Mouse (Mus musculus) cerebellum, postnatal 36 days (tissue): Measurements from ENCODE around the gene Vmn2r17.

Source experiments
- DNase-seq, 2 experiments: peaks; one replicate each; pipeline ENCODE4 v3.0.0; 2021 to 2022; ENCODE audit warnings: mixed read lengths in 2 of 2

The Vmn2r17 gene

GRCm38 (mm10) chr5:109419388-109419787, at the start of gene Vmn2r17:
Gene Vmn2r17 (plus strand): TSS chr5:109419688.
- DNase-seq = no peak

DNA sequence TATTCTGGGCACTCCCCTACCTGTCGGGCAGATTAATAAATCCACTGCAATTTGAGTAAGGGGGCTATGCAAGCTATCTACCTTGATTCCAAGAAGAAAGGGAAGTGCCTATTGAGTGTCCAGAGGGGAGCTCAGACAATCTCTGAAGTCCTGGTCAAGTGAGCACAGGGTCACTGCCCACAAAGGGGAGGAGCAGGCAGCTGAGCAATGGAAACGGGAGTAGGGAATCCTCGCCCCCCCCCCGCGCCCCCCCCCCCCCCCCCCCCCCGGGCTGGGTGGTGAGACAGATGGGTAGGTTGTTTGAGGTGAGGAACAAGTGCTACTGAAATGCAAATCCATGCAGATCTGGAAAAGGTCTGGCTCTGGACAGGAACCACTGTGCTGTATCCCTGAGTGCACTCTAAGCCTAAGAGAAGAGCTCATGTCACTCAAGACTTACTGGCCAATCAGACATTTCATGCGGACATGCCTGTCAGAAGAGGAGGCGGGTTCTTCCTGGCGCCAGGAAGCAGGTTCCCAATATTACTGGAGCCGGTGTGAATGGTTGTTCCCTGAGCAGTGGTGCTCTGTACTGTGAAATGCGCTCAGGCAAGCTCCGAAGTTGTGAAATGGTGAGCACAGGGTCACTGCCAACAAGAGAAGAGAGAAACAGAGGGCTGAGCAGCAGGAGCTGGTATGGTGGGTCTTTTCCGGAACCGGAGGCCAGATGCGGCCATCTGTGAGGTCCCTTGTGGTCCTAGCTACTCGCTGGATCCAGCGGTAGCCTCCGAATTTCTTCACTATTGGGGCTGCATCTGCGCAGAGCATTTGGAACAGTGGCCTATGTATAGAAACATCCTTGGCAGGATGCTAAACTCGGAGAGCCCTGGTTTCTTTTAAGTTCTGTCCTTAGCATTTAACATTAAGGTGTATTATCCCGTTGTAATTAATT, 47.4 kb downstream of the Vmn2r17 start:
- peak; percentile 2 to 7 for DNase-seq

GRCm38 (mm10) chr5:109506729-109507128, 87.2 kb downstream of the Vmn2r17 start:
- DNase-seq = peak; percentile 4 to 25
